Mouse (Mus musculus) liver, embryonic 15.5 days (tissue): ENCODE data around the gene Ttll5. TPM values are rescaled to one million over a fixed set of nuclear protein-coding genes. Genes with fewer than 3 reads are reported as not detected.
A peak's percentile ranks its signal among the peaks of the same experiment; 100 is the strongest.

Experiments
- ATAC-seq: fragments of 200-750 bp; cut with Nextera tagmentation; 2 replicates; pipeline ENCODE4 v1.8.0; 2017; ENCODE audit warnings: moderate number of reproducible peaks, mild to moderate bottlenecking, moderate library complexity; ENCODE audit not compliant: insufficient read depth
- H3K27ac ChIP-seq: fragments of 300-500 bp; sonication (generic); replicated peaks from 2 replicates; pipeline ENCODE4 v1.5.1; 2015; ENCODE audit warnings: mild to moderate bottlenecking, inconsistent platforms
- H3K27me3 ChIP-seq: fragments of 300-500 bp; sonication (generic); 2 replicates; pipeline ENCODE4 v1.6.1; 2015; ENCODE audit warnings: mild to moderate bottlenecking, inconsistent platforms
- H3K36me3 ChIP-seq: fragments of 300-500 bp; sonication (generic); replicated peaks from 2 replicates; pipeline ENCODE4 v1.6.1; 2015; ENCODE audit warnings: moderate library complexity, mild to moderate bottlenecking, inconsistent platforms
- H3K4me1 ChIP-seq: fragments of 300-500 bp; sonication (generic); replicated peaks from 2 replicates; pipeline ENCODE4 v1.6.1; 2015; ENCODE audit warnings: inconsistent platforms
- H3K4me2 ChIP-seq: fragments of 300-500 bp; sonication (generic); 2 replicates; pipeline ENCODE4 v1.6.1; 2015; ENCODE audit warnings: moderate library complexity, mild to moderate bottlenecking, inconsistent platforms
- H3K4me3 ChIP-seq: fragments of 300-500 bp; sonication (generic); replicated peaks from 2 replicates; pipeline ENCODE4 v1.5.1; 2015; ENCODE audit warnings: mild to moderate bottlenecking, inconsistent platforms
- H3K9ac ChIP-seq: fragments of 300-500 bp; sonication (generic); 2 replicates; pipeline ENCODE4 v1.6.1; 2015; ENCODE audit warnings: moderate library complexity, mild to moderate bottlenecking, inconsistent platforms
- H3K9me3 ChIP-seq: fragments of 300-500 bp; sonication (generic); replicated peaks from 2 replicates; pipeline ENCODE4 v1.6.1; 2016; ENCODE audit warnings: inconsistent platforms
- WGBS: fragments of 180-500 bp; shearing (Covaris S2); methylation state at CpG from one replicate; pipeline ENCODE4 v1.1.7; 2015; ENCODE audit warnings: mixed read lengths; ENCODE audit not compliant: insufficient replicate concordance; 5-methylcytosine and 5-hydroxymethylcytosine counted together
- polyA plus RNA-seq: library from polyadenylated mRNA; unstranded; fragments of >200 nt; fragmentation: Nextera tagmentation; extraction: Ambion mirVana; gene quantifications from 2 replicates; pipeline ENCODE4 v1.2.1, GENCODE M21; 2015

Ttll5 gene
- polyA plus RNA-seq, 1 experiment from 2014 or later, result 5.5 TPM

DNA sequence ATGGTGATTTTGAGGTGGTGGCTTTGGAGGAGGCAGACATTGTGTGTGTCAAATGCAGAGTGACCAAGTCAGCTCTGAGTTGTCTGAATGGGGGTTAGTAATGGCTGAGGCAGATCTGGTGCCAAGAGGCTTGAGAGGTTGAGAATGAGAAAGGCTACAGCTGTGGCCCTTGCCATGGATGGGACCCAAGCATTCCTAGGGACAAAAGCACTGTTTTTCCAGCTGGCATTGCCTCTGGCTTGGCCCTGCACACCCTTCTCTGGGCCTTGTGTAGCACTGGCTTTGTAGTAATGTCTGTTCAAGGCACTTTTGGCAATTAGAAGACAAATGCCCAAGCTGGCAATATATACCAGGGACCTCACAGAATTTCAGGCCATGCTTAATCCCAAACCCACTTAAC lies 13.5 kb upstream of the Ttll5 start:
- no peak overlapping the region for H3K9ac ChIP-seq
- no peak overlapping the region for H3K4me3 ChIP-seq
- ATAC-seq, result no peak
- H3K4me2 ChIP-seq, result no peak overlapping the region
- peaks cover 4% of the 10 kb centered on the region for H3K4me1 ChIP-seq
- no peaks in the 10 kb centered on the region for H3K27me3 ChIP-seq
- no peaks in the 10 kb centered on the region for H3K9me3 ChIP-seq
- no peak overlapping the region for H3K27ac ChIP-seq
- H3K36me3 ChIP-seq, result peaks cover 39% of the 10 kb centered on the region

- H3K9ac ChIP-seq, result no peak overlapping the region
Measured at GRCm38 (mm10) chr12:85811676-85812075, 12.8 kb upstream of the Ttll5 start.

DNA sequence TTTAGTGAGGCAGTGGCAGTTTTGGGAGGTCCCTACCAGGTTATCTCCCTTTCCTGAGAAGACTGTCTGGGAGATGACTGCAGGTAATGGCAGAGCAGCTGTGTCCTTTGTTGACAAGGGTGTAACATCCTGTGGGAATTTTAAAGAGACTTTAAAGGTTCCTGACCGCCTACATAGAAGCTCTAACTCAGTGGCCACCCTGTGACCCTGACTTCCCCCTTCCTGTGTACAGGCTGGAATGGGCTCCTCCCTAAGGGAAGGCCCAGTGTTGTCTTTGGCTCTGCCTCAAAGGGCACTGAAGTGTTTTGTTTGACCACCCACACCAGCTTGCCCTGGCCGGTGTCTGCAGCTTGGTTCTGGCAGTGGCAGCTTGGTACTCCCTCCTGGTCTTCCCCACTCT lies 10.9 kb upstream of the Ttll5 start:
- no peak overlapping the region for H3K4me2 ChIP-seq
- peak; percentile 69 for ATAC-seq
- H3K9me3 ChIP-seq, result no peaks in the 10 kb centered on the region
- H3K36me3 ChIP-seq, result peaks cover 61% of the 10 kb centered on the region
- no peaks in the 10 kb centered on the region for H3K27me3 ChIP-seq
- 58% methylated on average over 2 of the region's 2 CpGs for WGBS
- peaks cover 8% of the 10 kb centered on the region for H3K4me1 ChIP-seq
- H3K9ac ChIP-seq, result no peak overlapping the region
- no peak overlapping the region for H3K4me3 ChIP-seq
- 0 out of 2 replicates have a peak overlapping the region, but pooled peaks have one; percentile 29 for H3K27ac ChIP-seq

More at GRCm38 (mm10) chr12:85811676-85812075, 12.8 kb upstream of the Ttll5 start:
- H3K9me3 ChIP-seq, result no peaks in the 10 kb centered on the region
- H3K4me2 ChIP-seq, result no peak overlapping the region
- no peak for ATAC-seq
- H3K4me3 ChIP-seq, result no peak overlapping the region
- no peak overlapping the region for H3K27ac ChIP-seq
- no peaks in the 10 kb centered on the region for H3K27me3 ChIP-seq
- peaks cover 4% of the 10 kb centered on the region for H3K4me1 ChIP-seq
- H3K36me3 ChIP-seq, result peaks cover 46% of the 10 kb centered on the region
- 81% methylated on average over 4 of the region's 4 CpGs for WGBS

- Histone ChIP-seq H3K4me3 (no peak overlapping the region), H3K4me1 (peaks cover 44% of the 10 kb centered on the region), H3K36me3 (peaks cover 39% of the 10 kb centered on the region), H3K27me3 (no peaks in the 10 kb centered on the region), H3K9ac (no peak overlapping the region), H3K4me2 (no peak overlapping the region), H3K27ac (no peak overlapping the region), H3K9me3 (no peaks in the 10 kb centered on the region)
- ATAC-seq, result no peak
- 70% methylated on average over 9 of the region's 9 CpGs for WGBS
Measured at GRCm38 (mm10) chr12:85822051-85822450, 2.4 kb upstream of the Ttll5 start.

DNA sequence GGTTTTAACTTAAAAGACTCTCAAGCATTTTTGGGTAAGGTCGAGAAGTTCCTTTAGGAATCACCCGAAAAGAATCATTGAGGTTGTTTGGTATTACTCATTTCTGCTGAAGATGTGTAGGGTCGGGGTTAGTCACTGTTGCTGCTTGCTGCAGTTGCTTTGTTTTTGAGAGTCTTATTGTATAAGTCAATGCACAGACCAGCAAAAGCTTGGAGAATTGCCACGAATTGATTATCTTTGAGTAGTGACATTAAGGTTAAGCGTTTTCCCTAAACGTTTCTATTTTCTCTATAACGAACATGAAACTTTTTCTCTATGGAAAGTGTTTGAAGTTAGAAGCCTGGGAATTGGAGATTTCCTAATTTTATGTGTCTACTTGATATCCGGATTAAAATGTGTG lies 902 bp downstream of the Ttll5 start:
- Histone ChIP-seq H3K9me3 (no peaks in the 10 kb centered on the region), H3K27ac (peak overlapping the region; percentile 95), H3K4me3 (peak overlapping the region; percentile 86), H3K27me3 (no peaks in the 10 kb centered on the region), H3K9ac (peak overlapping the region; percentile 83), H3K4me1 (peaks cover 39% of the 10 kb centered on the region), H3K36me3 (peaks cover 30% of the 10 kb centered on the region), H3K4me2 (peak overlapping the region; percentile 84)
- WGBS, result 5% methylated on average over 8 of the region's 8 CpGs
- ATAC-seq, result no peak

GRCm38 (mm10) chr12:85825822-85826221 lies 1.4 kb downstream of the Ttll5 start:
- peak overlapping the region; percentile 86 for H3K4me3 ChIP-seq
- peak overlapping the region; percentile 84 for H3K4me2 ChIP-seq
- ATAC-seq, result no peak
- no peaks in the 10 kb centered on the region for H3K27me3 ChIP-seq
- 34% methylated on average over 2 of the region's 2 CpGs for WGBS
- H3K36me3 ChIP-seq, result peaks cover 26% of the 10 kb centered on the region
- H3K4me1 ChIP-seq, result peaks cover 39% of the 10 kb centered on the region
- H3K9ac ChIP-seq, result peak overlapping the region; percentile 83; the same call in 1 of the 2 replicates
- no peaks in the 10 kb centered on the region for H3K9me3 ChIP-seq
- H3K27ac ChIP-seq, result peak overlapping the region; percentile 95

DNA sequence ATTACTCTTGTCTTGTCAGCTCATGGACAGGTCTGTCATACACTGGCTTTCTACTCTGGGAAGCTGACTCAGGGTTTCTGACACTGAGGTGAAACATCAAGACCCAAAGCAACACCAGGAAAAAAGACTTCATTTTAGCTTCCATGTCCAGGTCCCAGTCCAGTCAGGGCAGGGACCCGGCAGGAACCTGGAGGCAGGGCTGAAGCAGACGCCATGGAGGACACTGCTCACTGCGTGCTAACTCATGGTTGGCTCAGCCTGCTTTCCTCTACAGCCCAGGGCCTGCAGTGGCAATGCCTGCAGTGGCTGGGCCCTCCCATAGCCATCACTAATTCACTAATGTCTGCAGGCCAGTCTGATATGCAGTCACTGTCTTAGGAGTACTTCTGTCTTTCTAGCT lies 4.4 kb downstream of the Ttll5 start:
- Histone ChIP-seq H3K27me3 (no peaks in the 10 kb centered on the region), H3K36me3 (peaks cover 35% of the 10 kb centered on the region), H3K4me3 (no peak overlapping the region), H3K9me3 (no peaks in the 10 kb centered on the region), H3K9ac (no peak overlapping the region), H3K4me2 (no peak overlapping the region), H3K4me1 (peaks cover 19% of the 10 kb centered on the region), H3K27ac (no peak overlapping the region)
- ATAC-seq, result no peak
- 85% methylated on average over 3 of the region's 3 CpGs for WGBS

DNA sequence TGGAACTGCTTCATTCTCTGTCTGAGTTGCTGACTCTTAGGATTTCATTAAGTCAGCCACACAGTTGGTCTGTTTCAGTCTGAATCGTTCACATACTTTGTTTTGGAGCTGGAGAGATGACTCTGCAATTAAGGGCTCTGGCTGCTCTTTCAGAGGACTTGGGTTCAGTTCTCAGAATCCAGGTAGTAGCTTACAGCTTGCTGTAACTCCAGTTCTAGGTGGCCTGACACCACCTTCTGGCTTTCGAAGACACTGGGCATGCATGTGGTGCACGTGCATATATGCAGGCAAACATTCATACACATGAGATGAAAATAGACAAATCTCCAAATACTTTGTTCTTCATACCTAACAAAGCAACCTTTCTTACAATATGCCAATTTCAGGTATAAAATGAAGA lies 5.4 kb downstream of the Ttll5 start:
- Histone ChIP-seq H3K36me3 (peaks cover 43% of the 10 kb centered on the region), H3K9me3 (no peaks in the 10 kb centered on the region), H3K27ac (no peak overlapping the region), H3K4me3 (no peak overlapping the region), H3K4me2 (no peak overlapping the region), H3K9ac (no peak overlapping the region), H3K4me1 (peaks cover 17% of the 10 kb centered on the region), H3K27me3 (no peaks in the 10 kb centered on the region)
- no peak for ATAC-seq
- WGBS, result 73% methylated on average over 3 of the region's 3 CpGs

DNA sequence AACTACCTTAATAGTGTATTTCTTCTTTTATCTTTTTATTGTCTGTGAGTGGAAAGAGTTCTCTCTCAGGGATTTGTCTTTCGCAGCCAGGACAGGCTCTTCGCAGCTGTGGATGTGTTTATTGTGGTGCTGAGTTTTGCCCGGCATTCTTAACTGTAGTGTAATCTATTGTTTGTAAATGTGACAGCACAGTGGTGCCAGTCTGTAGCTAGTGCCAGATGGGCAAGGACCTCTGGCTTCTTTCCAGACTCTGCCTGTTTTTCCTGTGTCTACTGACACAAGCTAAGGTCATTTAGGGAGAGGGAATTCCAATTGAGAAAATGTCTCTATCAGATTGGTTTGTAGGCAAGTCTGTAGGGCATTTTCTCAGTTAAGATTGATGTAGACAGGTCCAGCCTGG lies 6.2 kb downstream of the Ttll5 start:
- WGBS, result 85% methylated on average over 3 of the region's 3 CpGs
- no peaks in the 10 kb centered on the region for H3K9me3 ChIP-seq
- no peak overlapping the region for H3K27ac ChIP-seq
- no peak overlapping the region for H3K9ac ChIP-seq
- no peak overlapping the region for H3K4me2 ChIP-seq
- H3K27me3 ChIP-seq, result no peaks in the 10 kb centered on the region
- peaks cover 10% of the 10 kb centered on the region for H3K4me1 ChIP-seq
- no peak for ATAC-seq
- H3K36me3 ChIP-seq, result peaks cover 45% of the 10 kb centered on the region
- no peak overlapping the region for H3K4me3 ChIP-seq

GRCm38 (mm10) chr12:85834543-85834942 lies 10.1 kb downstream of the Ttll5 start:
- H3K27me3 ChIP-seq, result no peaks in the 10 kb centered on the region
- no peak overlapping the region for H3K27ac ChIP-seq
- H3K4me3 ChIP-seq, result no peak overlapping the region
- H3K4me1 ChIP-seq, result no peaks in the 10 kb centered on the region
- no peak overlapping the region for H3K9ac ChIP-seq
- 71% methylated on average over 2 of the region's 2 CpGs for WGBS
- H3K4me2 ChIP-seq, result no peak overlapping the region
- peaks cover 36% of the 10 kb centered on the region for H3K36me3 ChIP-seq
- no peaks in the 10 kb centered on the region for H3K9me3 ChIP-seq
- ATAC-seq, result no peak

- H3K27ac ChIP-seq, result no peak overlapping the region
- no peak for ATAC-seq
- H3K4me3 ChIP-seq, result no peak overlapping the region
- 71% methylated on average over 2 of the region's 2 CpGs for WGBS
- no peaks in the 10 kb centered on the region for H3K9me3 ChIP-seq
- H3K27me3 ChIP-seq, result no peaks in the 10 kb centered on the region
- peaks cover 19% of the 10 kb centered on the region; the same call in 1 of the 2 replicates for H3K36me3 ChIP-seq
- H3K9ac ChIP-seq, result no peak overlapping the region
- no peak overlapping the region for H3K4me2 ChIP-seq
- no peaks in the 10 kb centered on the region for H3K4me1 ChIP-seq
Measured at GRCm38 (mm10) chr12:85837765-85838164, 13.3 kb downstream of the Ttll5 start.

GRCm38 (mm10) chr12:85839371-85840000 lies 15.0 kb downstream of the Ttll5 start:
- Histone ChIP-seq H3K4me2 (no peak overlapping the region), H3K4me1 (no peaks in the 10 kb centered on the region), H3K4me3 (no peak overlapping the region), H3K27me3 (no peaks in the 10 kb centered on the region), H3K27ac (no peak overlapping the region), H3K36me3 (peaks cover 20% of the 10 kb centered on the region; the same call in 1 of the 2 replicates), H3K9ac (no peak overlapping the region), H3K9me3 (no peaks in the 10 kb centered on the region)
- no peak for ATAC-seq
- WGBS, result 56% methylated on average over 12 of the region's 12 CpGs
